In genomic region chr16:43506771-43507405, GRCm38 (mm10) we compare ENCODE assay signal across 9 mouse cellular contexts.
DNase-seq lines count a peak whose midpoint lies in the region; ATAC-seq lines count a peak whose summit lies in the region.
"Had no signal": no experiment of that assay in that cellular context is flagged by ENCODE, and none has a peak within 500 bp of the region (broad histone marks: within the 10 kb centered on the region; RNA-seq: fewer than 3 reads in every experiment).

No protein-coding gene starts in this region.

- peak overlapping the region; percentile 78 for H3K9ac ChIP-seq in heart, embryonic 14.5 days (ENCODE audit: low read length)
- peak overlapping the region; percentile 87 for H3K9ac ChIP-seq in forebrain, embryonic 13.5 days
- H3K9ac ChIP-seq in limb, embryonic 15.5 days, result no peak overlapping the region
- H3K9ac ChIP-seq: liver, embryonic 14.5 days had no signal

- peak overlapping the region; percentile 31 to 35 for H3K4me3 ChIP-seq in heart, embryonic 14.5 days (ENCODE audit: control insufficient read depth in 1 of 2, insufficient read depth in 1 of 2, low read depth in 1 of 2, low read length in 2 of 2)
- peak overlapping the region; percentile 54 for H3K4me3 ChIP-seq in forebrain, embryonic 13.5 days
- no peak overlapping the region for H3K4me3 ChIP-seq in limb, embryonic 15.5 days

- peaks cover 8 to 35% of the 10 kb centered on the region in 2 experiments for H3K4me1 ChIP-seq in heart, embryonic 14.5 days (ENCODE audit: control insufficient read depth in 2 of 2, insufficient read depth in 2 of 2, low read length in 2 of 2)
- H3K4me1 ChIP-seq in forebrain, embryonic 13.5 days, result peaks cover 55% of the 10 kb centered on the region
- H3K4me1 ChIP-seq in limb, embryonic 15.5 days, result peaks cover 9% of the 10 kb centered on the region; the same call in 1 of the 2 replicates

- no peaks in the 10 kb centered on the region for H3K9me3 ChIP-seq in heart, embryonic 14.5 days (ENCODE audit: control insufficient read depth, low read length)
- no peaks in the 10 kb centered on the region for H3K9me3 ChIP-seq in forebrain, embryonic 13.5 days (replicated peaks)
- no peaks in the 10 kb centered on the region for H3K9me3 ChIP-seq in limb, embryonic 15.5 days

- ATAC-seq in heart, embryonic 14.5 days (ENCODE audit: insufficient number of reproducible peaks, insufficient read depth, low FRiP score, low read depth), result no peak
- 0 out of 2 replicates have a peak, but pooled peaks have one; percentile 27 for ATAC-seq in forebrain, embryonic 13.5 days
- ATAC-seq in limb, embryonic 15.5 days (ENCODE audit: insufficient number of reproducible peaks, low FRiP score, low TSS enrichment, low read depth), result no peak
- no peak for ATAC-seq in CD4-positive, CD25-positive, alpha-beta regulatory T cell, adult 4 months

- peak overlapping the region; percentile 74 for H3K4me2 ChIP-seq in heart, embryonic 14.5 days (ENCODE audit: low read length)
- peak overlapping the region; percentile 76 for H3K4me2 ChIP-seq in forebrain, embryonic 13.5 days
- H3K4me2 ChIP-seq in limb, embryonic 15.5 days, result peak overlapping the region; percentile 24

- H3K27me3 ChIP-seq in heart, embryonic 14.5 days (ENCODE audit: control insufficient read depth, insufficient read depth, low read length), result no peaks in the 10 kb centered on the region
- no peaks in the 10 kb centered on the region for H3K27me3 ChIP-seq in forebrain, embryonic 13.5 days
- H3K27me3 ChIP-seq in limb, embryonic 15.5 days, result 0 out of 2 replicates have a peak, but pooled peaks cover 4% of the 10 kb centered on the region

- no peak for DNase-seq in heart, adult 9 months (ENCODE audit: low spot score in 2 of 2)
- peak; percentile 38 for DNase-seq in brain, adult 2 months (ENCODE audit: low read depth, low spot score)
- no peak for DNase-seq in urinary bladder, adult 2 months (ENCODE audit: low spot score)
- DNase-seq in c-Kit-positive CD71-positive TER-119-positive erythroid progenitor cells, embryonic 14.5 days (ENCODE audit: low spot score), result no peak

- H3K27ac ChIP-seq in heart, embryonic 14.5 days (replicated peaks in 1 of 2; ENCODE audit: control insufficient read depth in 1 of 2, insufficient read depth in 1 of 2, low read depth in 2 of 2, low read length in 2 of 2), result peak overlapping the region; percentile 90 to 97
- peak overlapping the region; percentile 97 for H3K27ac ChIP-seq in forebrain, embryonic 13.5 days
- no peak overlapping the region for H3K27ac ChIP-seq in limb, embryonic 15.5 days
- H3K27ac ChIP-seq: liver, embryonic 14.5 days had no signal

- WGBS in heart, embryonic 14.5 days, result 20% methylated on average over 10 of the region's 10 CpGs
- 9% methylated on average over 10 of the region's 10 CpGs for WGBS in forebrain, embryonic 13.5 days
- WGBS in limb, embryonic 15.5 days, result 30% methylated on average over 10 of the region's 10 CpGs

- no peaks in the 10 kb centered on the region for H3K36me3 ChIP-seq in heart, embryonic 14.5 days (ENCODE audit: control insufficient read depth, insufficient read depth, low read length)
- H3K36me3 ChIP-seq in forebrain, embryonic 13.5 days (ENCODE audit: poor library complexity, severe bottlenecking), result no peaks in the 10 kb centered on the region
- no peaks in the 10 kb centered on the region for H3K36me3 ChIP-seq in limb, embryonic 15.5 days

Comparison
In these comparisons a context has a peak if more than half of its experiments do, and no peak if none do; other contexts are left out.
1. H3K4me2 ChIP-seq: peak in every context shown above with its lines; median percentile 76 in forebrain, embryonic 13.5 days; 74 in heart, embryonic 14.5 days; 24 in limb, embryonic 15.5 days.